Mouse (Mus musculus): ENCODE data around the gene Cxcr5.

The Cxcr5 gene

GRCm38 (mm10) chr9:44561597-44561996, at the start of gene Cxcr5:
Gene Cxcr5, minus strand, starts transcription at chr9:44561877.
- DNase-seq (ENCODE audit: low read depth, low spot score), result no peak

- DNase-seq (ENCODE audit: low read depth, low spot score), result no peak
These were observed 48.7 kb upstream of the Cxcr5 start for GRCm38 (mm10) chr9:44610371-44610770.

- DNase-seq (ENCODE audit: low read depth, low spot score), result no peak
These were observed 45.6 kb upstream of the Cxcr5 start for GRCm38 (mm10) chr9:44607306-44607705.

- DNase-seq (ENCODE audit: low read depth, low spot score), result no peak
These were observed 45.0 kb upstream of the Cxcr5 start for GRCm38 (mm10) chr9:44606646-44607045.

- peak; percentile 61 for DNase-seq (ENCODE audit: low read depth, low spot score)
These were observed 44.0 kb upstream of the Cxcr5 start for GRCm38 (mm10) chr9:44605616-44606165.

- DNase-seq (ENCODE audit: low read depth, low spot score), result peak; percentile 82
These were observed 43.3 kb upstream of the Cxcr5 start, which contains the start of gene Ddx6 for GRCm38 (mm10) chr9:44604779-44605615. Gene Ddx6, plus strand, starts transcription at chr9:44604892.

- DNase-seq (ENCODE audit: low read depth, low spot score), result peak; percentile 91
These were observed 42.7 kb upstream of the Cxcr5 start for GRCm38 (mm10) chr9:44604290-44604778.

GRCm38 (mm10) chr9:44603454-44604289, 42.0 kb upstream of the Cxcr5 start:
- peak; percentile 86 for DNase-seq (ENCODE audit: low read depth, low spot score)

GRCm38 (mm10) chr9:44602766-44603165, 41.1 kb upstream of the Cxcr5 start:
- DNase-seq (ENCODE audit: low read depth, low spot score), result peak; percentile 64

GRCm38 (mm10) chr9:44600801-44601200, 39.1 kb upstream of the Cxcr5 start:
- no peak for DNase-seq (ENCODE audit: low read depth, low spot score)

GRCm38 (mm10) chr9:44599616-44600015, 37.9 kb upstream of the Cxcr5 start:
- DNase-seq (ENCODE audit: low read depth, low spot score), result no peak

GRCm38 (mm10) chr9:44598899-44599495, 37.3 kb upstream of the Cxcr5 start:
- no peak for DNase-seq (ENCODE audit: low read depth, low spot score)

GRCm38 (mm10) chr9:44597742-44598141, 36.1 kb upstream of the Cxcr5 start:
- no peak for DNase-seq (ENCODE audit: low read depth, low spot score)

GRCm38 (mm10) chr9:44595537-44595930, 33.9 kb upstream of the Cxcr5 start:
- no peak for DNase-seq (ENCODE audit: low read depth, low spot score)

GRCm38 (mm10) chr9:44594901-44595536, 33.3 kb upstream of the Cxcr5 start:
- no peak for DNase-seq (ENCODE audit: low read depth, low spot score)

GRCm38 (mm10) chr9:44593886-44594285, 32.2 kb upstream of the Cxcr5 start:
- no peak for DNase-seq (ENCODE audit: low read depth, low spot score)

- no peak for DNase-seq (ENCODE audit: low read depth, low spot score)
These were observed 31.5 kb upstream of the Cxcr5 start for GRCm38 (mm10) chr9:44593221-44593620.

GRCm38 (mm10) chr9:44591595-44592188, 30.0 kb upstream of the Cxcr5 start:
- no peak for DNase-seq (ENCODE audit: low read depth, low spot score)

- DNase-seq (ENCODE audit: low read depth, low spot score), result no peak
These were observed 29.3 kb upstream of the Cxcr5 start for GRCm38 (mm10) chr9:44590969-44591368.

- no peak for DNase-seq (ENCODE audit: low read depth, low spot score)
These were observed 27.4 kb upstream of the Cxcr5 start for GRCm38 (mm10) chr9:44589095-44589494.

GRCm38 (mm10) chr9:44588605-44589004, 26.9 kb upstream of the Cxcr5 start:
- DNase-seq (ENCODE audit: low read depth, low spot score), result no peak

Data from CD4-positive, CD25-positive, alpha-beta regulatory T cell, adult 2 months (primary cell).